Mouse (Mus musculus) testis, adult 2 months (tissue): ENCODE data around the gene Catsperz. TPM values are rescaled to one million over a fixed set of nuclear protein-coding genes. Genes with fewer than 3 reads are reported as not detected.

ENCODE experiments used
- H3K27ac ChIP-seq: fragments of 200-500 bp; 2 replicates; pipeline ENCODE4 v1.5.1; 2012; ENCODE audit warnings: low read depth, low read length; ENCODE audit not compliant: control insufficient read depth, insufficient read depth
- H3K27me3 ChIP-seq: fragments of 200-500 bp; 2 replicates; pipeline ENCODE4 v1.6.1; 2012; ENCODE audit warnings: mild to moderate bottlenecking, low read length, moderate library complexity; ENCODE audit not compliant: control insufficient read depth, insufficient read depth
- H3K36me3 ChIP-seq: fragments of 200-500 bp; 2 replicates; pipeline ENCODE4 v1.6.1; 2012; ENCODE audit warnings: mild to moderate bottlenecking, low read length; ENCODE audit not compliant: control insufficient read depth, insufficient read depth
- H3K4me1 ChIP-seq: fragments of 200-500 bp; 2 replicates; pipeline ENCODE4 v1.6.1; 2012; ENCODE audit warnings: low read length; ENCODE audit not compliant: control insufficient read depth, insufficient read depth
- H3K4me3 ChIP-seq: fragments of 200-500 bp; 2 replicates; pipeline ENCODE4 v1.5.1; 2012; ENCODE audit warnings: low read depth, mild to moderate bottlenecking, low read length, moderate library complexity, mixed read lengths; ENCODE audit not compliant: control insufficient read depth
- CTCF ChIP-seq: fragments of 200-500 bp; IDR thresholded peaks from 2 replicates; pipeline ENCODE4 v1.5.1; 2012; ENCODE audit warnings: low read depth, mild to moderate bottlenecking, inconsistent platforms, low read length, moderate library complexity; ENCODE audit not compliant: control insufficient read depth, insufficient read depth, insufficient replicate concordance
- POLR2A ChIP-seq: fragments of 200-500 bp; IDR thresholded peaks from 2 replicates; pipeline ENCODE4 v1.6.1; 2012; ENCODE audit warnings: low read depth, mild to moderate bottlenecking, inconsistent platforms, low read length, moderate library complexity; ENCODE audit not compliant: control insufficient read depth
- polyA plus RNA-seq: library from polyadenylated mRNA; depleted of rRNA; stranded (reverse); fragments of >200 nt; gene quantifications from 2 replicates; pipeline ENCODE4 v1.2.3, GENCODE M21; 2012

The Catsperz gene
- polyA plus RNA-seq, 1 experiment, result 1,294 TPM

DNA sequence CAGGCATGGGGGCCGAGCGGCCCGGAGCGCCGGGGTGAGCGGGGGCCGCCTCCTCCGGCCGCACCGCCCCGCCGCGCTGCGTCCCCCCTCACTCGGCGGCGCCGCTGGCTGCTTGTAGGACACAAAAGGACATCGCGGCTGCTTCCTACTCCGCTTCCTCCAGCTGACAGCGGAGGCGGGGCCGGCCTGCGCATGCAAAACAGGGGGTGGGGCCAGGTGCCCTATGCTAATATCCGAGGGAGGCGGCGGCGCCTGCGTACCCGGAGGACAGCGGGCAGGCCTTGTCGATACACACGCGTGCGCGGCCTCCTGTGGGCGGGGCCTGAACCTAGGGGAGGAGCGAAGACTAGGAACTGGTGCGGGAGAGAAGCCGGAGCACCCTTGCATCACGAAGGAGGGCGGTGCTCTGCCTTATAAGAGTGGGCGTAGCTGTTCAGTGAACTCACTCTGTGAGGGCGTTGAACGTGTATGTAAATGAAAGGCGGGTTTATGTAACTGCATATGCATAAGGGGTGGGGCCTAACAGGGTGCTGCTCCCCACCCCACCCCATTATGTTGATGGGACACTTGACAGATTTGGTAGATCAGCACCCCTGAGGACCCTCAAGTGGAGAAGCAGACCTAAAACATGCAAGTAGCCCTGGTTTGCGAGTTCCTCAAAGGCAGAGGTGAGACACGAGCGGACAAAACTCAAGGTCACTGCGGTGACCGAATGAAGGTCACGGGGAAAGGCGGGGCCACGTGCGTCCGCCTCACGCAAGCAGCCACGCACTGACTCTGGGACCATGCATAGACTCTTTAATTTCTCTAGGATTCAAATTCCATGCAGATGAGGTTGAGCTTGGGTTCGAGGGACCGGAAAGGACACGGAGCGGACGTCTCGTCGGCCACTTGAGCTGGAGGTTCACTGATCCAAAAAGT is 3.3 kb downstream of the Catsperz start, which contains the start of gene Esrra:
TSS of gene Esrra (minus strand) at position 167 of the 921 bp plus-strand sequence.
- TF ChIP-seq POLR2A (peak; percentile 74), CTCF (no peak)
- Histone ChIP-seq H3K27ac (peak within 1 kb of the TSS; percentile 51), H3K4me3 (peak within 1 kb of the TSS; percentile 83), H3K4me1 (peaks cover 40% of the 10 kb centered on the region), H3K36me3 (no peaks in the 10 kb centered on the region), H3K27me3 (no peaks in the 10 kb centered on the region)

DNA sequence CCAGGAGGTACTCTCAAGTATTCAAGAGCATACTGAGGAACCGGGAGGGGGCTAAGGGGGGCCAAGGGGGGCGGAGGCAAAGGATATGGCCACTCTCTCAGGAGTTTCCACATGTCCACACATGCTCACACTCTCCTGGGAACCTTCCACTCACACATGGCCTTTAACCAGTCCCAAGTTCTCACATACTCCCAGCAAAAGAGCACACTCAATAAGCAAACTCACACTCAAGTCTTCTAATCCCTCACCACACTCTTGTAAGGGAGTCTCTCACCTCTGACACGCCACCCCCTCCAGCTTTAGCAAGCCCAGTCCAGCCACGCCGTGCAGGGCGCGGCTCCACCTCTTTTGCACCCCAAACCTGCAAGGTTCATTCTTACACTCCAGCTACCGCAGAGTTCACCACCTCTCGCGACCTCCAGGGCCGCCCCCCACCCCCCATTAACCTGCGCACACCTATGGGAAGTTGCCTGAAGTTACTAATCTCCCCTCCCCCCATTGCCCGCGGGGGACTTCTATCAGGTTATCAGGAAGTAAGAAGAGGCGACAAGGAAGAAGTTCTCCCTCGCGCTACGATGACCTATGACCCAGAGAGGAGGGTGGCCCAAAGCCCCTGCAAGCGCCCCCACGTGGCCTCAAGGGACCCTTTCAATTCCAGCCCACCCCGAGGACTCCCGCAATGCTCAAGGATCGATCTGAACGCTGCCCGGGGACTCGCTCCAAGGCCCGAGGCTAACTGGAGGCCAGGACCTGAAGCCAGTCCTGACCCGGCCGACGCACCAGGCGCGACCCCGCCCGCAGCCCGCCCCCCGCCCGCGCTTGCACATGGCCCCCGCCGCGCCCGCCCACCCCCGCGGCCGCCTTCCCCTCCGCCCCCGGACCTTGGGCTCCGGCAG is 4.2 kb downstream of the Catsperz start:
- no peaks in the 10 kb centered on the region for H3K27me3 ChIP-seq
- H3K27ac ChIP-seq, result peak overlapping the region; percentile 82
- peaks cover 33% of the 10 kb centered on the region for H3K4me1 ChIP-seq
- peak overlapping the region; percentile 83 for H3K4me3 ChIP-seq
- TF ChIP-seq POLR2A (no peak), CTCF (no peak)
- H3K36me3 ChIP-seq, result peaks cover 1% of the 10 kb centered on the region; the same call in 1 of the 2 replicates

- TF ChIP-seq POLR2A, result no peak; the same call in 1 of the 2 replicates
- TF ChIP-seq CTCF, result no peak
Observed at GRCm38 (mm10) chr19:6919876-6920740, 5.1 kb downstream of the Catsperz start.

GRCm38 (mm10) chr19:6919431-6919830 is 5.7 kb downstream of the Catsperz start:
- TF ChIP-seq CTCF (no peak), POLR2A (no peak)
- H3K4me3 ChIP-seq, result peak overlapping the region; percentile 26; the same call in 1 of the 2 replicates
- no peaks in the 10 kb centered on the region for H3K27me3 ChIP-seq
- H3K27ac ChIP-seq, result no peak overlapping the region
- H3K36me3 ChIP-seq, result peaks cover 1% of the 10 kb centered on the region; the same call in 1 of the 2 replicates
- peaks cover 20% of the 10 kb centered on the region for H3K4me1 ChIP-seq

More at GRCm38 (mm10) chr19:6919876-6920740, 5.1 kb downstream of the Catsperz start:
- H3K27me3 ChIP-seq, result no peaks in the 10 kb centered on the region
- peak overlapping the region; percentile 83 for H3K4me3 ChIP-seq
- peaks cover 26% of the 10 kb centered on the region for H3K4me1 ChIP-seq
- H3K27ac ChIP-seq, result peak overlapping the region; percentile 82
- peaks cover 1% of the 10 kb centered on the region; the same call in 1 of the 2 replicates for H3K36me3 ChIP-seq

GRCm38 (mm10) chr19:6918321-6918720 is 6.9 kb downstream of the Catsperz start:
- Histone ChIP-seq H3K36me3 (peaks cover 1% of the 10 kb centered on the region; the same call in 1 of the 2 replicates), H3K27me3 (no peaks in the 10 kb centered on the region), H3K27ac (no peak overlapping the region), H3K4me3 (no peak overlapping the region), H3K4me1 (peaks cover 19% of the 10 kb centered on the region)
- TF ChIP-seq POLR2A (no peak), CTCF (no peak)

GRCm38 (mm10) chr19:6916496-6916895 is 8.7 kb downstream of the Catsperz start:
- Histone ChIP-seq H3K27ac (no peak overlapping the region), H3K4me1 (peaks cover 12% of the 10 kb centered on the region), H3K27me3 (no peaks in the 10 kb centered on the region), H3K4me3 (no peak overlapping the region), H3K36me3 (peaks cover 4% of the 10 kb centered on the region; the same call in 1 of the 2 replicates)
- TF ChIP-seq POLR2A, result no peak
- no peak for TF ChIP-seq CTCF
